Mouse (Mus musculus) ES-E14 (cell line): Measurements from ENCODE around the gene Inppl1. TPM values are rescaled to one million over a fixed set of nuclear protein-coding genes. Genes with fewer than 3 reads are reported as not detected.
A peak's percentile ranks its signal among the peaks of the same experiment; 100 is the strongest.

Experiments used
- DNase-seq: peaks from one replicate; pipeline ENCODE4 v3.0.0-alpha.2; 2013; ENCODE audit warnings: low read depth, low spot score
- H3K27ac ChIP-seq: 2 replicates; pipeline ENCODE4 v1.5.1; 2012; ENCODE audit warnings: low read depth, mild to moderate bottlenecking, low read length, moderate library complexity, mixed read lengths; ENCODE audit not compliant: poor library complexity, insufficient read depth, severe bottlenecking
- H3K36me3 ChIP-seq: 2 replicates; pipeline ENCODE4 v1.6.1; 2012; ENCODE audit warnings: mild to moderate bottlenecking, low read length, moderate library complexity, mixed read lengths; ENCODE audit not compliant: control insufficient read depth, poor library complexity, insufficient read depth, severe bottlenecking
- H3K4me1 ChIP-seq, 2 experiments: fragments of 150-350 bp in 1 of 2; sonication (generic) in 1 of 2; 2 replicates each; pipeline ENCODE4 v1.6.1; 2012; ENCODE audit warnings: low read length in 2 of 2, mild to moderate bottlenecking in 1 of 2, mixed read lengths in 1 of 2; ENCODE audit not compliant: control insufficient read depth in 2 of 2, insufficient read depth in 2 of 2, poor library complexity in 1 of 2
- H3K4me3 ChIP-seq, 2 experiments: fragments of 150-350 bp in 1 of 2; sonication (generic) in 1 of 2; 2 replicates each; pipeline ENCODE4 v1.5.1; 2012; ENCODE audit warnings: low read length in 2 of 2, low read depth in 1 of 2, mild to moderate bottlenecking in 1 of 2, mixed read lengths in 1 of 2; ENCODE audit not compliant: insufficient read depth in 1 of 2, poor library complexity in 1 of 2, severe bottlenecking in 1 of 2
- H3K9ac ChIP-seq: 2 replicates; pipeline ENCODE4 v1.6.1; 2012; ENCODE audit warnings: low read depth, mild to moderate bottlenecking, low read length, mixed read lengths; ENCODE audit not compliant: poor library complexity, insufficient read depth, severe bottlenecking
- H3K9me3 ChIP-seq: fragments of 150-350 bp; sonication (generic); 2 replicates; pipeline ENCODE4 v1.6.1; 2012; ENCODE audit warnings: low read depth, mild to moderate bottlenecking, low read length; ENCODE audit not compliant: control insufficient read depth, insufficient read depth
- CHD2 ChIP-seq: IDR thresholded peaks from 2 replicates; pipeline ENCODE4 v1.6.1; 2014; ENCODE audit warnings: mild to moderate bottlenecking, low read depth, low read length, inconsistent platforms
- HCFC1 ChIP-seq: IDR thresholded peaks from 2 replicates; pipeline ENCODE4 v1.6.1; 2012; ENCODE audit warnings: low read length, inconsistent platforms, borderline replicate concordance; ENCODE audit not compliant: insufficient read depth
- MAFK ChIP-seq: IDR thresholded peaks from 2 replicates; pipeline ENCODE4 v1.6.1; 2014; ENCODE audit warnings: mild to moderate bottlenecking, low read depth, low read length, inconsistent platforms; ENCODE audit not compliant: insufficient read depth
- ZC3H11A ChIP-seq: IDR thresholded peaks from 2 replicates; pipeline ENCODE4 v1.6.1; 2012; ENCODE audit warnings: low read depth, mild to moderate bottlenecking, inconsistent platforms, low read length, borderline replicate concordance
- ZNF384 ChIP-seq: IDR thresholded peaks from 2 replicates; pipeline ENCODE4 v1.6.1; 2012; ENCODE audit warnings: low read depth, low read length, inconsistent platforms
- in situ Hi-C, 2 experiments: fragments of 600-800 bp; cut with MboI; formaldehyde crosslinking; loops; one replicate each; pipeline ENCODE4 v1.15.1; 2025; ENCODE audit warnings: low sequenced_read_pairs in 2 of 2, inconsistent platforms in 1 of 2; ENCODE audit not compliant: unreplicated experiment in 2 of 2
- total RNA-seq: library from RNA; depleted of rRNA; stranded (reverse); fragments of 300-350 nt; gene quantifications from 2 replicates; pipeline ENCODE4 v1.2.3, GENCODE M21; 2012

Inppl1 gene
- total RNA-seq, 1 experiment = 57.1 TPM

DNA sequence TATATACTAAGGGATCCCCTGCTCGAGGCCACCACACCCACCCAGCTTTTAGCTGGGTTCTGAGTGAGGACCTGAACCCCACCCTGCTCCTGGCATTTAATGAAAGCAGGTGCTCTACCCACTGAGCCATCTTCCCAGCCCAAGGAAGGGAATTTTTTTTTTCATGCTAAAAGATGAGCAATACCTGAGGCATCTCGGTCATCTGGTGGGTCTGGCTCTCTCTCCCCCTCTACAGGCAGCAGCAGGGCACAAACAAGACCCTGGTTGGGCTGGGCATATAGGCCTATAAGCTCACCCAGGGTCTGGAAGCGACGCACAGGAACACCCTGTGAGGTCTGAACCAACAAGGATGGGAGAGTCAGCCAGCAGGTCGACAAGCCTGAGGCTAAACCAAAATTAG, 4.7 kb downstream of the Inppl1 start:
- Histone ChIP-seq H3K4me1 (peaks cover 1 to 24% of the 10 kb centered on the region in 2 experiments; a peak in 3 of 4 replicates), H3K9ac (no peak overlapping the region), H3K4me3 (no peak overlapping the region), H3K27ac (no peak overlapping the region), H3K9me3 (no peaks in the 10 kb centered on the region), H3K36me3 (peaks cover 51% of the 10 kb centered on the region)
- in situ Hi-C loops = no loop called here
- TF ChIP-seq MAFK (no peak), ZNF384 (peak; percentile 81), ZC3H11A (no peak), HCFC1 (no peak)
- DNase-seq = no peak

DNA sequence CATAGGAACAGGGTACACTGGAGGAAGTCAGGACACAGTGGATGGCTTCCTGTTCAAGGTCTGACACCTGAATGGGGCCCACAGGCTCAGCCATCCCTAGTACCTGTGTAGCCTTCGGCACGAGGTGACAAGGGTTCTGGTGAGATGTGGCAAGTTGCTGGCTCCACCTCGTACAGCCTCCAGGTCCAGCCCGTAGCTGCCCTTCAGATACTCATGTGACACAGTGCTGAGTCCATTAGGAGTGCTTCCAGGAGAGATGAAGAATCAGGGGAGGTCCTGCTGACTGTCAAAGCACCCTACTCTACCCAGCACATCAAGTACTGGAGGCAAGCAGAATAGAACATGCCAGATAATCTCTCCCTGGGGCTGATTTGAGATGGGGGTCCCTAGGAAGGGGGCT, 5.7 kb downstream of the Inppl1 start:
- 0 out of 2 replicates have a peak overlapping the region, but pooled peaks have one; percentile 19 for H3K27ac ChIP-seq
- H3K9ac ChIP-seq = peak overlapping the region; percentile 10; the same call in 1 of the 2 replicates
- in situ Hi-C loops = no loop called here
- H3K36me3 ChIP-seq = peaks cover 58% of the 10 kb centered on the region
- TF ChIP-seq ZC3H11A (no peak), ZNF384 (no peak), HCFC1 (no peak)
- no peak overlapping the region for H3K4me3 ChIP-seq
- peaks cover 1 to 24% of the 10 kb centered on the region in 2 experiments; a peak in 3 of 4 replicates for H3K4me1 ChIP-seq
- DNase-seq = no peak
- no peaks in the 10 kb centered on the region for H3K9me3 ChIP-seq

GRCm38 (mm10) chr7:101831437-101831836, 6.6 kb downstream of the Inppl1 start:
- in situ Hi-C loops = no loop called here
- no peak overlapping the region for H3K4me3 ChIP-seq
- TF ChIP-seq CHD2 (no peak), HCFC1 (no peak), MAFK (no peak), ZC3H11A (no peak), ZNF384 (no peak)
- no peak for DNase-seq
- peaks cover 66% of the 10 kb centered on the region for H3K36me3 ChIP-seq
- peaks cover 1 to 24% of the 10 kb centered on the region in 2 experiments; a peak in 3 of 4 replicates for H3K4me1 ChIP-seq
- H3K9me3 ChIP-seq = no peaks in the 10 kb centered on the region
- H3K9ac ChIP-seq = peak overlapping the region; percentile 1; the same call in 1 of the 2 replicates
- H3K27ac ChIP-seq = no peak overlapping the region

DNA sequence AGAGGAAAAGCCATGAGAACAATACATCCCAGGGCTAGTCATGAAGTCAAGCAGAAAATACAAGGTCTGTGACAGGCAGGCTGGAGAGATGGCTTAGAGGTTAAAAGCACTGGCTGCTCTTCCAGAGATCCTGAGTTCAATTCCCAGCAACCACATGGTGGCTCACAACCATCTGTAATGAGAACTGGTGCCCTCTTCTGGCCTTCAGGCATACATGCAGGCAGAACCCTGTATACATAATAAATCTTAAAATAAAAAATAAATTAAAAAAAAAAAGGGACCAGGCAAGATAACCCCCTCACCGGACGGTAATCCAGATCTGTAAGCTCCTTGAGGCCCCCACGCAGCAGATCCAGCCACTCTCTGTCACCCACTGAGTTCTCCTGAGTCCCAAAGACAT, 7.7 kb downstream of the Inppl1 start:
- in situ Hi-C loops = no loop called here
- Histone ChIP-seq H3K4me3 (no peak overlapping the region), H3K4me1 (peaks cover 1 to 24% of the 10 kb centered on the region in 2 experiments; a peak in 3 of 4 replicates), H3K36me3 (peaks cover 73% of the 10 kb centered on the region), H3K9ac (no peak overlapping the region), H3K27ac (no peak overlapping the region), H3K9me3 (no peaks in the 10 kb centered on the region)
- no peak for DNase-seq
- no peak for TF ChIP-seq HCFC1
- no peak for TF ChIP-seq CHD2
- TF ChIP-seq ZNF384 = no peak
- TF ChIP-seq ZC3H11A = no peak
- TF ChIP-seq MAFK = no peak
